Mouse (Mus musculus) left cerebral cortex, adult 2 months (tissue): ENCODE results near the gene Adamts7. TPM values are rescaled to one million over a fixed set of nuclear protein-coding genes. Genes with fewer than 3 reads are reported as not detected.
A peak's percentile ranks its signal among the peaks of the same experiment; 100 is the strongest.

Source experiments
- DNase-seq, 2 experiments: peaks; one replicate each; pipeline ENCODE4 v3.0.0; 2021 to 2022; ENCODE audit warnings: low spot score in 2 of 2, mixed read lengths in 1 of 2; ENCODE audit errors: extremely low spot score in 1 of 2
- H3K27ac ChIP-seq: fragments of 200-600 bp; 2 replicates; pipeline ENCODE4 v1.8.1; 2022
- H3K4me3 ChIP-seq: fragments of 200-600 bp; 2 replicates; pipeline ENCODE4 v1.8.1; 2022
- CTCF ChIP-seq: fragments of 200-600 bp; IDR thresholded peaks from 2 replicates; pipeline ENCODE4 v1.8.1; 2022; ENCODE audit warnings: antibody characterized with exemption, mild to moderate bottlenecking, moderate library complexity
- intact Hi-C: fragments of 180-260 bp; cut with DNase I; formaldehyde crosslinking; loops from one replicate; pipeline ENCODE4 v1.15.1; 2025
- long read RNA-seq, 2 experiments: library from polyadenylated mRNA; stranded (forward); transcript quantifications; one replicate each; pipeline ENCODE4 v2.0.0; 2021; ENCODE audit warnings: borderline mapping rate in 2 of 2
- total RNA-seq, 2 experiments: library from RNA; stranded (reverse); gene quantifications; 2 replicates each; pipeline ENCODE4 v1.2.3; 2021

Adamts7 gene
- under 1 TPM; 0.29 to 0.63 TPM for total RNA-seq
- long read RNA-seq, experiment 1 = 0 reads
- long read RNA-seq, experiment 2 = 0 reads

DNA sequence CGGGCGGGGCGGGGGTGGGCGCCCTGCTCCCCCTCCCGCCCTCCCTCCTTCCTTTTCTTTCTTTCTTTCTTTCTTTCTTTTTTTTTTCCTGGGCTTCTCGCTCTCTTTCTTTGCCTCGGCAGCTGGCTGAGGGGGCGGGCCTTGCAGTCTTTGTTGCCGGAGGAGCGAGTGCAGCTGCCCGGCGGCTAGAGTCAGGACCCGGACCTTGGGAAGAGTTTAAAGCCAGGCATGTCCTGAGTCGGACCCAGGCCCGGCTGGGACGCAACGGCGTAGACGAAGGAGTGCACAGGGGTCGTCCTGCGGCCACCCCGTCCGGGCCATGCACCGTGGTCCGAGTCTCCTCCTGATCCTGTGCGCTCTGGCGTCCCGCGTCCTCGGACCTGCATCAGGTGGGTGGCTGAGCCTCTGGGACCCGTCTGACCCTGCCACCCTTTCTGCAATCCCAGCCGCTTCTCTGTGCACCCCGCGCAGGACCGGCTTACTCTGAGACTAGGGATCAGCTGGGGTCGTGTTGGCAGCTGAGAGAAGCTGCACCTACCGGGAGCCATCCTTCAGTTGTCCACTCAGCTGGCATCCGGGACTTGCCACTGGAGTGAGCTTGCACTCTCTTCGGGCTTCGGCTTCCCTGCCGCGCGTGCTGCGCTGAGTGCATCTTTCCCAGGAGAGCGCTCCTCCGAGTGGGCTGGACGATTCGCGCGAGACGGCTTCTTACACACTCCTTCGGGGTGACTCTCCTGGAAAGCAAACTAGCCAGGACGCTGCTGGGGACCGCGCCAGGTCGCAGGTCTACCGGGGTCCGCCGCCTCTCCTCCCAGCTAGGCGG lies at the start of gene Adamts7:
Gene Adamts7, plus strand, starts transcription at position 144 of the 823 bp plus-strand sequence.
- TF ChIP-seq CTCF = no peak
- Histone ChIP-seq H3K27ac (no peak within 1 kb of the TSS), H3K4me3 (peak within 1 kb of the TSS; percentile 67)
- intact Hi-C loops = no loop called here
- peak; percentile 26 to 38 for DNase-seq

DNA sequence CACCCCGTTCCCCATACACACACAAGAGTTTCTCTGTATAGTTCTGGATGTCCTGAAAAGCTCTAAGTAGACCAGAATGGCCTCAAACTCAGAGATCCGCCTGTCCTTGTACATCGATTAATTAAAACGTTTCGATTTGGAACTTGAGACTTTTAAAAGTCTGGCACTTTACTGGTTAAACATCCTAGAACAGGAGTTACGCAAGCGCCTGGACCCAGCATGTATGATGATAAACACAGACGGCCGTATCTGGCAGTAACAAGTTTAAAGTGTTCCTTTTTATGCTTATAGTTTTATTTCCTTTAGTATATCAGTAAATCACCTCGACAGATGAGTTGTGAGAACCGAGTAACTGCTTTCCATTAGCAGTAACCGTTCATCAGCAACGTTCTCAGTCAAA lies 49.7 kb upstream of the Adamts7 start:
- no peak for TF ChIP-seq CTCF
- H3K27ac ChIP-seq = peak overlapping the region; percentile 100
- DNase-seq = no peak
- intact Hi-C loops = no loop called here
- peak overlapping the region; percentile 98 for H3K4me3 ChIP-seq

DNA sequence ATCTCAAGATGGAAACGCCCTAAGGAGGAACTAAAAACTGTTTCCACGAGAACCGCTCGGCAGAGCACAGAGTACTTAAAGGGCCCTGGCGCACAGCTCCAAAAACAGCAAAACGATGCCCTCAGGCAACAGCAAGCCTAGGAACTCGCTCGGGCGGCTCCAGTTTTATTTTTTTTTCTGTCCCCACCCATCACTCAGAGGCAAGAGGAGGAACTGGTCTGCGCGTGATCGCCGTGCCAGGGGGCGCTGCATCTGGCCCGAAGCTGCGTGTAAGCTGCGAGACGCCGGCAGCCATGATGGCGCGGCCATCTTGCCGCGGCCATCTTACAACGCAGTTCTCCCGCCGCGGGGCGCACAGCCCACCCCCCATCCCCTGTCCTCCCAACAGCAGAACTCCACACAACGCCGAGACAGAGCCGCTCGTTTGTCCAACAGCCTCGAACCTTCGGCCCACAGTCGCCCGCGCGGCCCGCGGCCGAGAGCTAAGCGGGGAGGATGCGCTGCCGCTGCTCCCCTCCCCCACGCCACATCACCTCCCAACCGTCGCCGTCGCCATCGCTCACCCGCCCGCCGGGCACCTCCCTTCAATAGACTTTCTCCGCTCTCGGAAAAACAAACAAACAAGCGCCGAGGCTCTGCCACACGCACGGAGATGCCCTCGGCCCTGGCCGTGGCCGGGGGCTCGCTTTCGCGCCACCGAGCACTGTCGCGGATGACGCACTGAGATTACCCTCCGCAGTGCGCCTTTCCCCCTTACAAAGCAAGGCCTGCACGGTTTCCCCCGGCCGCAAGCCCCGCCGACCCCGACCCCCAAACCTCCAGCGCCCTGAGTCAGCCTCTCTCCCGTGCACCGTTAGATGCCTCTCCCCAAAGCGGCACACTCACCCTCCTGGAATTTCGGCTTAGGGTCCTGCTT lies 49.0 kb upstream of the Adamts7 start:
- DNase-seq = peak; percentile 88 to 91
- Histone ChIP-seq H3K4me3 (peak overlapping the region; percentile 98), H3K27ac (peak overlapping the region; percentile 100)
- peak; percentile 69 for TF ChIP-seq CTCF
- intact Hi-C loops = loop anchor here (1.0 kb wide), 1 partner anchor 12 kb away; no protein-coding TSS in a partner anchor

DNA sequence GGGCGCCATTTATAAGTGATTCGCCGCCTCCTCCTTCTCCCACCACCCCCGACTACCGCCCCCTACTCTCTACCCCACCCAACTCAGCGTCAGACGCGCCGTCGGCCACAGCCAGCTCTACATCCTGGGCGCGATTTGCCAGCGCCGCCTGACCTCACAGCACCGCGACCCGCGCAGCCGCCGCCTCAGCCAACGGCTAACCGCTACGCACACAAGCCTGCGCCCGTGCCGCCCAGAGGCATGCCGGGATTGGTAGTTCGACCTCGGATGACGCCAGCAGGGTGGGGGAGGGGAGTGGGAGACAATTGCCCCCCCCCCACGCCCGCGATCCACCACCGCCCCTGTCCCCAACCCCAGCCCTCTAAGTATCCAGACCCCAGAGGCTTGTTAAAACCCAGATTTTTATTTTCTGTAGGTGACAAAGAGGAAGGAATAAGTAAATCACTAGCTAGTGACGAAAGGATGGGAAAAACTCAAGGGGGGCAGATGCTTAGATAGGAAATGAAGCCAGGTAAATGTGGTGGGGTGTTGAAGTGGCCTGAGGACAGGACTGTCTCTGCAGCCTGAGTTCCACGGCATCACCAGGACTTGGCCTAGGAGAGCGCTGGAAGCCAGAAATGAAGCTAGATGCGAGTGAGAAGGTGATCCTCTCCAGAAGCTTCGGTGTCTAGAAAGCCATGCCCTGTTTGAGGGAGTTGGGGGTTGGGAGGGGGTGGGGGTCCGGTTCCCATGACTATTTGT lies 48.1 kb upstream of the Adamts7 start, which contains the start of gene Morf4l1:
Gene Morf4l1, minus strand, starts transcription at position 208 of the 741 bp plus-strand sequence.
- Histone ChIP-seq H3K27ac (peak within 1 kb of the TSS; percentile 100), H3K4me3 (peak within 1 kb of the TSS; percentile 98)
- TF ChIP-seq CTCF = no peak
- peak; percentile 97 to 99 for DNase-seq
- intact Hi-C loops = loop anchor here (1.0 kb wide), 1 partner anchor 12 kb away; no protein-coding TSS in a partner anchor

DNA sequence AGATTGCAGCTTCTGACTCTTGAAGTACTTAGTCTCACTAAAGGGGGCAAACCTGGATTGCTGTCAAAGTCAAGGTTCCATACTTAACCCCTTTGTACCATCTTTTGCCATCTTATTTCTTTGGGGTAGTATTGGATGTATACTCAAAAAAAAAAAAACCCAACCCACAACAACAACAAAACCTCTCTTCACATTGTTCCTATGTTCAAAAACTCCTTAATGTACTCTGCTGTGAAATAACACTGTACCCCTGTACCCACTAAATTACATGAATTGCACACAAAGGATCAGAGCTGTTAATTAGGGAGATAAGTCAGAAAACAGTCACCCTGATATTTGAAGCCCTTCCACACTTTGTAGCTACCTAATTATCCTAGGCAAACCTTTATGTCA lies 47.6 kb upstream of the Adamts7 start:
- intact Hi-C loops = no loop called here
- peak overlapping the region; percentile 98 for H3K4me3 ChIP-seq
- H3K27ac ChIP-seq = peak overlapping the region; percentile 100
- TF ChIP-seq CTCF = no peak
- DNase-seq = no peak

DNA sequence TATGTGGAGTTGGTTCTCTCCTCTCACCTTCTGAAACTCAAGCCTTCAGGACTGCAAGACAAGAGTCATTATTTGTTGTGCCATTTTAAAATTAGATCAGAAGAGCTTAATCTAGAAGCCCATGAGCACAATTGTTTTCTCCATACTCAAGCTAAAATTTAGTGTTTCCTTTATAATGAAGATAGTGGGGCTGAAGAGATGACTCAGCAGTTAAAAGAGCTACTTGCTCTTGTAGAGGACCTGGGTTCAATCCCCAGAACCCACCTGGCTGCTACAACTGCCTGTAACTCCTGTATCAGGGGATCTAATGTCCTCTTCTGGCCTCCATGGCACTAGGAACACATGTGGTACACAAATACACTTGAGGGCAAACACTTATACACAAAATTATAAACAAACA lies 45.6 kb upstream of the Adamts7 start:
- H3K4me3 ChIP-seq = no peak overlapping the region
- TF ChIP-seq CTCF = no peak
- DNase-seq = no peak
- intact Hi-C loops = no loop called here
- no peak overlapping the region for H3K27ac ChIP-seq

DNA sequence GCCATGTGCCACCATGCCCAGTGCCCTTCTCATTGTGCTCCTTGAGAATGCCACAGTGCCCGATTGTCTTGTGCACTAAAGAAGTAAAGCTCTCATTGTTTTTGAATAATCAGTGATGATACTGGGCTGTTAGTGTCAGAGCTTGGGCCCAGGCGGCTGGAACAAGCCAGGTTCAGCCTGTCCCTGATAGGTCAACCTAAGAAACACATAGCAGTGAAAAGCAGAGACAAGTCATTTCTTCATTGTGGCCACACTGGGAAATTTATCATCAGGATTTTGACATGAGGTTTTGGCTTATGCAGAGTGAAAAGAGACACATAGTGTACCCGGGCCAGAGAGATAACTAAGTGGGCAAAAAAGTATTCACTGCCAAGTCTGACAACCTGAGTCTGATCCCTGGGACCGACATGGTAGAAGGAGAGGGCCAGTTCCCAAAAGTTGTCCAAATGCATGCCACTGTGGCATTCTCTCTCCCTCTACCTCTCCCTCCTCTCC lies 40.6 kb upstream of the Adamts7 start:
- intact Hi-C loops = no loop called here
- H3K4me3 ChIP-seq = no peak overlapping the region
- no peak overlapping the region for H3K27ac ChIP-seq
- no peak for DNase-seq
- TF ChIP-seq CTCF = no peak

DNA sequence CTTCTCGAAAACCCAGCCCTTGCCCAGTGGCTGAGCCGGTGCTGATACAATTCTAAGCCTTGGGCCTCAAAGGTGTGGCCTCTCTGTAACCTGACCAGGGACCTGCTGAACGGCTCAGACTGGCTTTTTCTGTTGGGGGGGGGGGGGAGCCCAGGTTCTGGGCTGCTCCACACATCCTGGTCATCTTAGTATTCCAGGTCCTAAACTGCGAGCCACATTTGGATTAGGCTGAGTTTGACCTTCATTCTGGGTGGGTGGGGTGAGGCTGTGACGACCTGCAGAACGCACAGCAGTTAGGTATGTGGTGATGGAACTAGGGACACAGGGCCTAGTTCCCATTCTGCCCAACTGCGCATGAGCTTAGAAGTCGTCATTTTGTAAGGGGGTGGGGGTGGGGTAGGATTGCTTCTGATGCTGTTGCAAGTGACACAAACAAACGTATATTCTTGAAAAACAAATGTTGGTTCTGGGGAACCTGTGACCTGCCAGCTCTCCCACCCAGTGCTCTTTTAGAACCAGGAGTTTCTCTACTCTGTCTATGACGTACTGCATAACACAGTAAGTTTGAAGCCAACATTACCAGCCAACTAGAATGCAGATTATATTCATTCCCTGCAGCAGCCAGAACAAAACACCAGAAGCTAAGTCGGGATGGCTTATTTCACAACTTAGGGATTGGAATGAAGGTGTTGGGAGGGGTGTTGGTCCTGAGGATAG lies 38.6 kb upstream of the Adamts7 start:
- intact Hi-C loops = no loop called here
- DNase-seq = no peak
- TF ChIP-seq CTCF = no peak
- Histone ChIP-seq H3K4me3 (no peak overlapping the region; the same call in 1 of the 2 replicates), H3K27ac (peak overlapping the region; percentile 4; the same call in 1 of the 2 replicates)

DNA sequence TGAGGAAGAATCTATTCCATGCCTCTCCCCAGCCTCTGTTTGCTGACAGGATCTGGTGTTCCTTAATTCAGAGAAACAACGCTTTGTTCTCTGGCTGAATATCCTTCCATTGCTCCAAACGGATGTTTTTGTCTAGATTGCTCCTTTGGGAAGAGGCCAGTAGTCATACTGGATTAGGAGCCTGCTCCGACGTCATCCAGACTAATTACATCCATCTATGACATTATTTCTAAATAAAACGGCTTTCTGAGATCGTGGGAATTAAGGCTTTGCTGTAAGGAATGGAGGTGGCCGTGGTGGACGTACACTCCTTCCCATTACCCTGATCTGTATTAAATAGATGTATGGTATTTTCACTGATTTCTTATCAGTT lies 38.0 kb upstream of the Adamts7 start:
- no peak overlapping the region; the same call in 1 of the 2 replicates for H3K4me3 ChIP-seq
- intact Hi-C loops = no loop called here
- DNase-seq = no peak

DNA sequence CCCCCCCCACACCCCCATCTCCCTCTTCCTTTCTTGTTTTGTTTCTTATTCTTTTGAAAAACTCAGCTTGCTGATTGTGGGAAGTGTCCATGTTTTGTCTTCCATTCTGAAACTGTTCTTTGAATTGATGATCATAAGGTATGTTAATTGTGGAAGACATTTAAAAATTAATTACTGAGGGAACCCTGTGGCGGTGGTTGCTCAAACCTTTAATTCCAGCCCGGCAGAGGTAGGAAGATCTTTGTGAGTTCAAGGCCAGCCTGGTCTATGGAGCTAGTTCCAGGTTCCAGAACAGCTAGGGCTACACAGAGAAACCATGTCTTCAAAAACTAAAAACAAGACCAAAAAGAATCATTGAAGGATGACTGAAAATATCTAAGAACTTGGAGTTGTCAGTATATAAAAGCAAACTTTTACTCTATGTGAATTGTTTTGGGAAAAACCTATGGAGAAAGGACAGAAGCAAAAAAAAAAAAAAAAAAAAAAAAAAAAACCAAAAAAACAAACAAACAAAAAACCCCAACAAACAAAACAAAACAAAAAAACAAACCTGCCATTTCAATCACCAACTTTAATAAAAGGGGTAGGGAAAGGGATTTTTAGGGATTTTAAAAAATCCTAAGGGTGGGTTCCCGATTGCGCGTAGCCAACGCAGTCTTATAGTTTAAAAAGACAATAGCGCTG lies 37.3 kb upstream of the Adamts7 start:
- TF ChIP-seq CTCF = no peak
- no peak overlapping the region for H3K27ac ChIP-seq
- peak overlapping the region; percentile 51 for H3K4me3 ChIP-seq
- no peak for DNase-seq
- intact Hi-C loops = loop anchor here (1.0 kb wide), 1 partner anchor 11 kb away; the partner anchor contains the start of gene Morf4l1

More for the DNA sequence above, 38.0 kb upstream of the Adamts7 start:
- peak overlapping the region; percentile 4; the same call in 1 of the 2 replicates for H3K27ac ChIP-seq
- no peak for TF ChIP-seq CTCF
